Mouse (Mus musculus) mouse embryonic stem cell (cell line): Measurements from ENCODE around the gene Tlk2.

Experiments used
- in situ Hi-C, 2 experiments: fragments of 300-500 bp; cut with MboI; formaldehyde crosslinking; loops; 1 replicate in 1 of 2; 3 replicates in 1 of 2; pipeline ENCODE4 v1.14.3; 2019 to 2020; ENCODE audit warnings: low sequenced_read_pairs in 2 of 2, low pct_unique_long_range_greater_than_20kb in 1 of 2, mixed read lengths in 1 of 2; ENCODE audit not compliant: unreplicated experiment in 1 of 2

Gene Tlk2

GRCm38 (mm10) chr11:105332468-105332867 is 153.9 kb downstream of the Tlk2 start:
- in situ Hi-C loops: no loop called here
